ENCODE assay signal across 9 mouse cellular contexts in the genomic region with DNA sequence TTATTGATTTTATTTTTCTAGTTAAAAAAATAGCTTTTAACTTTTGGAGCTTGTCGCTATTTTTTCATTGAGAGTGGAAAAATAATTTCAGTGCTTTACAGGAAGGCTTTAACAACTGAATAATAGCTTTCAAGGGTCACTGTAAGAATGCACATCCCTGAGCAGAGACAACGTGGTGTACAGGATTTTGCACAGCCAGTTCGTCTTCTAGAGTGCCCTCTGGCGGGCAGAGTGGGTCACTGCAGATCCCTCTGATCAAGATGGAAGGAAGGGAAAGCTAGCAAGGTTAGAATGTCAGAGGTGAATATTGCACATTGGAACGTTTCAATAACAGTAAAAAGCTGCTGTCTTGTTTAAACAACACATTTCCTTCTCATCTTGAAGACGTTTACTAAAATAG. TPM values are rescaled to one million over a fixed set of nuclear protein-coding genes. Genes with fewer than 3 reads are reported as not detected.
A peak's percentile ranks its signal among the peaks of the same experiment; 100 is the strongest.
DNase-seq lines count a peak whose midpoint lies in the region; TF ChIP-seq lines count a peak whose summit lies in the region.
"Had no signal": no experiment of that assay in that cellular context is flagged by ENCODE, and none has a peak within 500 bp of the region (broad histone marks: within the 10 kb centered on the region; RNA-seq: fewer than 3 reads in every experiment).

No protein-coding gene starts in this region.

- DNase-seq in ES-CJ7 (ENCODE audit: low read depth, low spot score) = peak; percentile 72
- peak; percentile 18 for DNase-seq in fibroblast of lung, adult 2 months (ENCODE audit: low read depth)
- peak; percentile 2 for DNase-seq in heart, postnatal 25 days (ENCODE audit: low spot score)
- peak; percentile 46 for DNase-seq in large intestine, adult 2 months (ENCODE audit: low read depth, low spot score)
- peak; percentile 70 for DNase-seq in lung, postnatal 25 days (ENCODE audit: low spot score)
- DNase-seq in retina, postnatal 7 days (ENCODE audit: low read depth, low spot score) = peak; percentile 56
- DNase-seq in urinary bladder, adult 2 months (ENCODE audit: low spot score) = peak; percentile 51

- intact Hi-C loops in heart, postnatal 25 days (cut with DNase I) = loop anchor here (1.0 kb wide), 1 partner anchor 297 kb away; no protein-coding TSS in a partner anchor

- no peak for TF ChIP-seq POLR2A in bone marrow macrophage, adult 2 months (IDR thresholded peaks at IDR 0.05; ENCODE audit: borderline replicate concordance, low read depth, low read length)

- WGBS in large intestine, adult 2 months = 2% methylated on average over 6 of the region's 6 CpGs

- peaks cover 12% of the 10 kb centered on the region for H3K4me1 ChIP-seq in bone marrow macrophage, adult 2 months (ENCODE audit: control insufficient read depth, insufficient read depth, low read length)
- H3K4me1 ChIP-seq: limb, embryonic 13.5 days had no signal

- no peak overlapping the region for H3K27ac ChIP-seq in bone marrow macrophage, adult 2 months (ENCODE audit: insufficient read depth, low read depth, low read length)
- H3K27ac ChIP-seq: limb, embryonic 13.5 days had no signal

- no peak overlapping the region for H3K4me3 ChIP-seq in bone marrow macrophage, adult 2 months (ENCODE audit: insufficient read depth, low read length)
- H3K4me3 ChIP-seq: limb, embryonic 13.5 days had no signal

- peak; percentile 93 for TF ChIP-seq CTCF in bone marrow macrophage, adult 2 months (IDR thresholded peaks at IDR 0.05; ENCODE audit: low read depth, low read length)

RNA-seq across cellular contexts. Expression of gene Afp, which starts 10.2 kb away (rescaled TPM):
- 1.6 and 3.9 TPM in 2 replicates for polyA plus RNA-seq in bone marrow macrophage, adult 2 months (2012; ENCODE audit: insufficient read depth, insufficient read length, missing spikeins)
- not detected for total RNA-seq in heart, postnatal 25 days (2021)
- polyA plus RNA-seq in large intestine, adult 2 months (2012; rRNA removed) = 1.4 and 6.6 TPM in 2 replicates
- 2.4 and 2.5 TPM in 2 replicates for polyA plus RNA-seq in urinary bladder, adult 2 months (2012; rRNA removed)

RNA-seq across cellular contexts. Expression of gene Afm, which starts 18.0 kb away (rescaled TPM):
- polyA plus RNA-seq in bone marrow macrophage, adult 2 months (2012; ENCODE audit: insufficient read depth, insufficient read length, missing spikeins) = not detected in 2 replicates
- total RNA-seq in heart, postnatal 25 days (2021) = not detected
- 0.14 TPM in 1 of 2 replicates, not detected in the other for polyA plus RNA-seq in large intestine, adult 2 months (2012; rRNA removed)
- polyA plus RNA-seq in urinary bladder, adult 2 months (2012; rRNA removed) = not detected in 2 replicates
- polyA plus RNA-seq: limb, embryonic 13.5 days had no signal

RNA-seq across cellular contexts. Expression of gene Alb, which starts 40.0 kb away (rescaled TPM):
- not detected in 2 replicates for polyA plus RNA-seq in bone marrow macrophage, adult 2 months (2012; ENCODE audit: insufficient read depth, insufficient read length, missing spikeins)
- total RNA-seq in heart, postnatal 25 days (2021) = not detected
- 0.53 and 0.95 TPM in 2 replicates for polyA plus RNA-seq in large intestine, adult 2 months (2012; rRNA removed)
- polyA plus RNA-seq in urinary bladder, adult 2 months (2012; rRNA removed) = 0.95 and 4.8 TPM in 2 replicates

Comparison
In these comparisons a context has a peak if more than half of its experiments do, and no peak if none do; other contexts are left out.
1. DNase-seq: peak in every context shown above with its lines; median percentile 72 in ES-CJ7; 70 in lung, postnatal 25 days; 56 in retina, postnatal 7 days; 51 in urinary bladder, adult 2 months; 46 in large intestine, adult 2 months; 18 in fibroblast of lung, adult 2 months; 2 in heart, postnatal 25 days.